ENCODE assay signal across 8 mouse cellular contexts in genomic region chr12:51691845-51692632, GRCm38 (mm10). TPM values are rescaled to one million over a fixed set of nuclear protein-coding genes. Genes with fewer than 3 reads are reported as not detected.
DNase-seq lines count a peak whose midpoint lies in the region; ATAC-seq lines count a peak whose summit lies in the region.

Strn3 (minus strand) TSS chr12:51691897.

- no peaks in the 10 kb centered on the region for H3K27me3 ChIP-seq in hindbrain, embryonic 11.5 days (ENCODE audit: control insufficient read depth, insufficient read depth, low read length)

- H3K4me3 ChIP-seq in hindbrain, embryonic 11.5 days (ENCODE audit: low read depth, low read length) = peak within 1 kb of the TSS; percentile 98

- DNase-seq in Muller cell, postnatal 12 days (ENCODE audit: inconsistent ontology term) = peak; percentile 99
- peak; percentile 98 for DNase-seq in cerebellum, adult 9-11 months
- DNase-seq in frontal cortex, adult 2 months (ENCODE audit: extremely low spot score in 1 of 2, low spot score in 1 of 2) = peak; percentile 93 to 96
- peak; percentile 97 for DNase-seq in hindbrain, embryonic 11.5 days (ENCODE audit: low spot score)
- DNase-seq in layer of hippocampus, postnatal 10 days (ENCODE audit: low spot score in 2 of 2) = peak; percentile 92 to 96
- peak; percentile 97 for DNase-seq in lung, postnatal 10 days
- peak; percentile 96 for DNase-seq in ovary, postnatal 36 days (ENCODE audit: low spot score)
- DNase-seq in thymus, postnatal 25 days = peak; percentile 95

- no peaks in the 10 kb centered on the region for H3K4me1 ChIP-seq in hindbrain, embryonic 11.5 days (replicated peaks; ENCODE audit: control insufficient read depth, insufficient read depth, low read length)

- peak within 1 kb of the TSS; percentile 67 for H3K4me2 ChIP-seq in hindbrain, embryonic 11.5 days (replicated peaks; ENCODE audit: low read depth, low read length)

- H3K36me3 ChIP-seq in hindbrain, embryonic 11.5 days (ENCODE audit: control insufficient read depth, insufficient read depth, low read length) = no peaks in the 10 kb centered on the region

- H3K9me3 ChIP-seq in hindbrain, embryonic 11.5 days (ENCODE audit: control insufficient read depth, low read length) = no peaks in the 10 kb centered on the region

- peak; percentile 95 for ATAC-seq in hindbrain, embryonic 11.5 days (ENCODE audit: low FRiP score)

- peak within 1 kb of the TSS; percentile 100 for H3K27ac ChIP-seq in hindbrain, embryonic 11.5 days (ENCODE audit: low read depth, low read length)

- peak within 1 kb of the TSS; percentile 99 for H3K9ac ChIP-seq in hindbrain, embryonic 11.5 days (ENCODE audit: low read depth, low read length)

- WGBS in hindbrain, embryonic 11.5 days = under 1% methylated on average over 45 of the region's 56 CpGs

RNA-seq across cellular contexts. Expression of gene Strn3, which starts in this region (rescaled TPM):
- 61.3 and 69.0 TPM in 2 replicates for polyA plus RNA-seq in frontal cortex, adult 2 months (2012; rRNA removed)
- polyA plus RNA-seq in hindbrain, embryonic 11.5 days (2014; fragmentation: Nextera tagmentation; extraction: Ambion mirVana) = 57.7 and 60.7 TPM in 2 replicates
- total RNA-seq in layer of hippocampus, postnatal 10 days (2021) = 10 to 100 TPM; 80.5 to 82.6 TPM

Comparison
In these comparisons a context has a peak if more than half of its experiments do, and no peak if none do; other contexts are left out.
1. Peak in every context shown above with its lines: DNase-seq, ATAC-seq, H3K4me3 ChIP-seq and H3K27ac ChIP-seq.